Mouse (Mus musculus) right cerebral cortex, postnatal 4 days (tissue): ENCODE measurements around the gene Mtfmt.

Source experiments
- DNase-seq: peaks from one replicate; pipeline ENCODE4 v3.0.0-alpha.2; 2022

The Mtfmt gene

GRCm38 (mm10) chr9:65435671-65436301, at the start of gene Mtfmt:
TSS of gene Mtfmt (plus strand) at chr9:65435782.
- DNase-seq = peak; percentile 89

GRCm38 (mm10) chr9:65386373-65387140, 49.0 kb upstream of the Mtfmt start:
- no peak for DNase-seq

DNA sequence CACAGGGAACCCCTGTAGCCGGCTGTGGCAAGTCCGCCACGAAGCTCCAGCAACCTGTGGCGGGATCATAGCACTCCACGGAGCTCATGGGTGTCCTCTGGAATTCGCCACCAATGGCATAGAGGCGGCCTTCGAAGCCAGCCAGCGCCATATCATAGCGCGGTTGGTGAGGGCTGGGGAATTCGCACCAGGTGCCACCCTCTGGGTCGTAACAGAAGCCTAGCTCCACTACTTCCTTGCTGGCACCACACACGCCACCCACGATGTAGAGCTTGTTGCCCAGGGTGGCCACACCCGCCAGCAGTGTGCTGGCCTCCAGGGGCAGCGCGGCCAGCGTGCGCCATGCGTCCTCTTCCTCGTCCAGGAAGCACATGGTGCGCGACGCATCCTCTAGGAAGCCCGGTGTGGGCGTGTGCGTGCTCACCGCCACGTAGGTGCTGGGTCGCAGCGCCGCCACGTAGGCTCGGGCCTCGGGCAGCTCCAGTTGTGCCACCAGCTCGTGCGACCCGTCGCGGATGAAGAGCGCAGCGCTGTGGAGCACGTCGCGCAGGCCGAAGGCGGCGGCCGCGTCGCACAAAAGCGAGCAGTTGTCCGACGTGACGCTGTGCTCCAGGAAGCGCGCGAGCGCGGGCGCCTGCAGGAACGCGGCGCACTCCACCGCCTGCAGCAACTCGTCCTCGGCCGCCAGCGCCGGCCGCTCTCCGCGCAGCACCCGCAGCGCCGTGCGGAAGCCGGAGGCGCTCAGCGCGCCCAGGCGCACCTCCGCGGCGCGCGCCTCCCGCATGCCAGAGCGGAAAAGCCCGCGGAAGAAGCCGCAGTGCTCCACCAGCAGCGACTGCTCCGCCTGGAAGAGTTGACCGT, 44.6 kb upstream of the Mtfmt start:
- peak; percentile 24 for DNase-seq

- DNase-seq = no peak
Measured at GRCm38 (mm10) chr9:65391613-65391964, 44.0 kb upstream of the Mtfmt start, which contains the start of gene Kbtbd13. TSS of gene Kbtbd13 (minus strand) at chr9:65391652.

DNA sequence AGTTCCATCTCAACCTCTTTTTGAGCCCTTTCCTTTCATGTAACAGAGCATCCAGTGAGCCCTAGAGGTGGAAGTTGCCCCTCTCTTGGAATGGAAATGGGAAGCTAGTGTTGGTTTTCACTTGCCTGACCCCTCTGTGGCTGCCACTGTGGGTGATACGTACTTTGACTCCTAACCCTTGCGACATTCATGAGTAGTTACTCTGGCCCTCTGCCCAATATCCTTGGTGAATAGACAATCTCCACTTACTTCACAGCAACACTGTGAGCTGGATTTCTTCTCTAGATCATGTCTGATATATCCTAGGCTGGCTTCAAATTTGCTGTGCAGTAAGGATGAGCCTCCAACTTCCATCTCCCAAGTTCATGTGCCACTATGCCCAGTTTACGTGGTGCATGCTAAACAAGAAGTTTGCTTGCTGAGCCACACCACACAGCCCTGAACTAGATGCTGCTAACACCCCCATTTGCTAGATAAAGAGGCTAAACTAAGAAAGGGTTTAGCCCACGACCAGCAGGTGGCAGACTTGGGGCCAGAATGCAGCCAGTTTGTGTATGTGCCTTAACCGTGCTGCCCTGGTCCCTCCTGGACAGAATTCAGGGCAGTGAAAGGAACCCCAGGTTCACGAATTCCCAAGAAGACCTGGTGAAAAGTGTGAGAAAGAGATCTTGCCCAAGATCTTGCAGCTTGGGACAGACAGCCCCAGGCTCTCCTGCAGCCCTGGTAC, 42.8 kb upstream of the Mtfmt start:
- peak; percentile 67 for DNase-seq

DNA sequence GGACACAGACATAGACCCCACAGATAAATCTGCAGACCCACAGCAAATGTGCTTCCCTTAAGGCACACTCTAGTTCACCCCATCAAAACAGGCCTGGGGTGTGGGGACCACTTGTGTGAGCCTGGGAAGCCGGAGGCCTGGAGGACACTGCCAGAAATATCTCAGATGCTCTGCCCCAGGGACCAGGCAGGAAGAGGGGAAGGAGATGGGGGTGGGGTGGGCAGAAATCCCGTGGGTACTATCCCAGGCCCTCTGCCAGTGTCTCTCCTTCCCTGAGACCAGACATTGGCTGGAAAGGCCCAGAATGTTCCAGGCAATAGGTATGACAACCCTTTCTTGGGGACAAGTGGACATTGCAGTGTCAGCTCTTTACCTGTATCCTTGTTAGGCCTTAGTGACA, 42.0 kb upstream of the Mtfmt start:
- no peak for DNase-seq

DNA sequence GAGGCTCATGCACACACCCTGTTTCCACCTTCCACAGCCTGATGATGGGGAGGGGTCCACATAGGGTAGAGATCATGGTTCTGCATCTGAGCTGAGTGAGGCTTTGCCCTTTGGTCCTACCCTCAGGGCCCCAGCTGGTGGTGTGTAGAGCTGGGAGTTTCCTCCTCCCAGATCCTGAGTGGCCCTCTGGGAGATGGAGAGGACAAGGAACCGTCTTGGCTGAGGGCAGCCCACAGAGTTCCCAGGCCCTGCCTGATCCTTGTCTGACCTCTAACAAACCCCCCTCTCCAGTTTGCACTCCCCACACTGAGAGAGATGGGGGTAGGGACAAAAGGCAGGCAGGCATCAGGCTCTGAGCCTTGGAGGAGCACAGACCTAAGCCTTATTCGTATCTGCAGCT, 41.2 kb upstream of the Mtfmt start:
- DNase-seq = no peak

GRCm38 (mm10) chr9:65398279-65398678, 37.3 kb upstream of the Mtfmt start, which contains the start of gene Rasl12:
TSS of gene Rasl12 (plus strand) at chr9:65398506.
- DNase-seq = peak; percentile 53

GRCm38 (mm10) chr9:65399934-65400333, 35.6 kb upstream of the Mtfmt start:
- DNase-seq = no peak

DNA sequence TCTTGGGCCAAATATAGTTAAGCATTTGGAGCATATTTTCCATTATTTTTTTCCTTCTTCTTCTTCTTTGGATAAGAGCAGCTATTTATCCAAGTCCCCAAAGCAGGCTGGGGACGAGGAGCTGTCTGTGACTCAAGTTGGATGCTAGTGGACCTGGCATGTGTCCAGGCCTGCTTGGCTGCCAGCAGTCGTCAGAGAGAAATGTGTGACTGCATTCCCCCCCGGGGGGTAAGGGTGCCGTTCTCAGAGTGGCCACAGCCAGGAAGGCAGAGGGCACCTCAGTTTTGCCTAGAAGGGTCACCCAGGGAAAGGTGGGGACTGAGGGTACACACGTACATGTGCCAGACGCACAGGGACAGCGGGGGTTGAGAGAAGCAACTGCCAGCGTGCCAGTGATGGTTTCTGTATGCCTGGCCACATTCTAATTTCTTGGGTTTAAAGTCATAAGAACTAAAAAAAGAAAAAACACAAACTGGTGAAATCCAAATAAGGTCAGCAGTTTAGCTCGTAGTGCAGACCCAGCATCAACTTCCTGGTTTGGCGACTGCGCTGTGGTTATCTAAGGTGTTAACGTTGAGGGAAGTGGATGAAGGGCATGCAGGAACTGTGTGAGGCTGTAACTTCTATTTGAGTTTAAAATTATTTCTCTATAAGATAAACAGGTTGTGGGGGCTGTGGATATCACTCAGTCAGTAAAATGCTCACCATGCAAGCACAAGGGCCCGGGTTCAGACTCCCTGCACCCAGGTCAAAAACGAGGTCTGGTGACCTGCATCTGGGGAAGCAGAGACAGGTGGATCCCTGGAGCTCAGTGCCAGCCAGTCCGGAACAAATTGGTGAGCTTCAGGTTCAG, 31.0 kb upstream of the Mtfmt start:
- DNase-seq = peak; percentile 73

DNA sequence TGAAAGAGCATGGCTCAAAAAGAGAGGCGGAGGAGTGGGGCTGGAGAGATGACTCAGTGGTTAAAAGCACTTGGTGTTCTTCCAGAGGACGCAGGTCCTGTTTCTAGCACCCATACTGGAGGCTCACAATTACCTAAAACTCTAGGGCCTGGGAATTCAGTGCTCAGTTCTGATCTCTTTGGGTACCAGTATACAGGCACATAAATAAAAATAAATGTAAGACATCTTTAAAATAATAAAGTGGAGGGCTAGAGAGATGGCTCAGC, 30.5 kb upstream of the Mtfmt start:
- no peak for DNase-seq

GRCm38 (mm10) chr9:65407327-65407726, 28.3 kb upstream of the Mtfmt start:
- DNase-seq = no peak

DNA sequence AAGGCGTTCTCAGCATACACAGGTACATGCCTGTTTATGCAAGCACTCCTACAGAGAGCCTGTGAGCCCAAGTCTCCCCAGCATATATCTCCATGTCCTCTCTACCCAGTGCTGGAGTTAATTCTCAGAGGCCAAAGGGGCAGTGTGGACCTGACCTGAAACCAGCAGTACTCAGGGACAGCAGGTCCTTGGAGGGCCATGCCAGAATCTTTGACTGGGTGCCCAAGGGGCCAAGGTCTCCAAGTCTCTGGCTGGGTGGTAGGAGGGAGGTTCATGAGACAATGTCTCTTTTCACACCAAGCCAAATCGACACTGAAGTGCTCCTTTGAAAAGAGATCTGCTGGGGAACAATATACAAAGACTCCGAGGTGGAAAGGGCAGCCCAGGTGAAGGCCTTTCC, 27.7 kb upstream of the Mtfmt start:
- DNase-seq = no peak

GRCm38 (mm10) chr9:65408871-65409295, 26.7 kb upstream of the Mtfmt start:
- no peak for DNase-seq

GRCm38 (mm10) chr9:65410378-65410777, 25.2 kb upstream of the Mtfmt start:
- DNase-seq = no peak

DNA sequence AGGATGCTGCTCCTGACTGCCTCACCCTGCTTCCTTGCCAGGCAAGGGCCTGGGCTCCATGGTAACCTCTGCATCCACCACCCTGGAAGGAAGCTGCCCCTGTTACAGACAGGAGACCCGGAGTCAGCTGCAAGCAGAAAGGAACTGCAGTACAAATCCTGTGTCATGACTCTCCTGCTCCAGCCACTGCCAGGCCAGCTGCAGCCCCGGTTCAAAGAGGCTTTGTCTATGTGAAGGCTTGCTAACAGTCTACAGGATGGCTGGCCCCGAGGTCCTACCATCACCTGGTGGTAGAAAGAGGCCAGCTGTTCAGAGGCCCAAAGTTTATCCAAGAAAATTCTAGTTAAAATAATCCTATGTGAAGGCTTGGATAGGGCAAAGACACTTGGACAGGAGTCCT, 24.3 kb upstream of the Mtfmt start:
- no peak for DNase-seq

GRCm38 (mm10) chr9:65417738-65418137, 17.8 kb upstream of the Mtfmt start:
- DNase-seq = no peak

DNA sequence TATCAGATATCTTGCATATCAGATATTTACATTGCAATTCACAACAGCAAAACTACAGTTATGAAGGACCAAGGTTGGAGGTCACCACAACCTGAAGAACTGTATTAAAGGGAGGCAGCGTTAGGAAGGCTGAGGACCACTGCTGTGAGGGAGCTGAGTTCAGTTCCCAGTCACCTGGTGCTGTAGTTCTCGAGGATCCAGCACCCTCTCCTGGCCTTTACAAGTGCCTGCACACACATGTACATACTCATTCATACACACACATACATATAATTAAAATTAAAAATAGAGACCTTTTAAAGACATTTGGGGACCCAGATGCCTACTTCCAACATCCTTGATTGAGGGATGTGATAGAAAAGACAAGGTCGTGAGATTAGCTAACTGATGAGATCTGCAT, 15.9 kb upstream of the Mtfmt start:
- no peak for DNase-seq

- DNase-seq = no peak
Measured at GRCm38 (mm10) chr9:65422760-65423501, 12.7 kb upstream of the Mtfmt start, which contains the start of gene Slc51b. TSS of gene Slc51b (minus strand) at chr9:65422955.

- DNase-seq = no peak
Measured at GRCm38 (mm10) chr9:65424393-65424792, 11.2 kb upstream of the Mtfmt start.

DNA sequence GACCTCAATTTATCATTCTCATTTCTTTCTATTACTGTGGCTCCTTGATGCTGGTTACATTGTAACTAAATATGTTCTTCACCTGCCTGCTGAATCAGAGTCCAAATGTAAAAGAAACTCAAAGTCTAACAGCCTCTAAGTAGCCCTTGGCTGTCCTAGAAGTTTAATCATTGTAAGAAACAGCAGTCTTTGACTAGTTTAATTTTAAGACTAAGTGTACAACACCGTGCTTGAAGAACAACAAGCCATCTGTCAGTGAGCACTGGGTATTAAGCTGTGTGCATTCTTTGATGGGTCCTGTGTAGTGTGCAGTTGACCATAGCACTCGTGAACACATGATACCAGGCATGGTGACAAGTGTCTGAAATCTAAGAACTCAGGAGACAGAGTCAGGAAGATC, 8.1 kb upstream of the Mtfmt start:
- no peak for DNase-seq
